Mouse (Mus musculus) splenic B cell, adult 2 months (primary cell): ENCODE results near the gene Dnajb11.
A peak's percentile ranks its signal among the peaks of the same experiment; 100 is the strongest.

Experiments used
- DNase-seq: peaks from one replicate; pipeline ENCODE4 v3.0.0-alpha.2; 2011; ENCODE audit warnings: low read depth, low spot score
- H3K27me3 ChIP-seq: 2 replicates; pipeline ENCODE4 v1.6.1; 2012; ENCODE audit warnings: mild to moderate bottlenecking, low read length, moderate library complexity, mixed read lengths; ENCODE audit not compliant: control insufficient read depth, poor library complexity, insufficient read depth, severe bottlenecking
- H3K36me3 ChIP-seq: 2 replicates; pipeline ENCODE4 v1.6.1; 2012; ENCODE audit warnings: mild to moderate bottlenecking, low read length, moderate library complexity, mixed read lengths; ENCODE audit not compliant: control insufficient read depth, poor library complexity, insufficient read depth, severe bottlenecking

Dnajb11 gene

GRCm38 (mm10) chr16:22857431-22858113 is at the start of gene Dnajb11, which contains the start of gene Tbccd1:
TSS of gene Dnajb11 (plus strand) at chr16:22857845.
TSS of gene Tbccd1 (minus strand) at chr16:22857669.
- no peaks in the 10 kb centered on the region for H3K36me3 ChIP-seq
- peak; percentile 98 for DNase-seq
- no peaks in the 10 kb centered on the region for H3K27me3 ChIP-seq

DNA sequence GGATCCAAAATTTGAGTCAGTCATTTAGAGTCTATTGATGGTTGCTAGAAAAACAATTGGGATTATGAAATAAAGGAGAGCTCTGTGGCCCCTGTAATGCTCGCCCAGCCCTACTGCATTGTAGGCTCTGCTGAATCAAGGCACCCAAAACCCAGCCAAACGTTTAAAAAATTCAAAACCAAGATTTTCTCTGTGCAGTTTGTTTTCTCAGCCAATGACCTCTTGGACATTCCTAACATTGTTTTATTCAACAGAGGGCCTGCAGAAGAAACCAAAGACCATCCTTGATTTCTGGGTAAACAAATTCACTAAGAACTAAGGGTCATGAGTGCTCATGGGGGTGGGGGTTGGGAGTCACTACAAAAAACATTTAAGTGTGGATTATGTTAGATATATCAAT is 46.2 kb upstream of the Dnajb11 start, which contains the start of gene Crygs:
Gene Crygs, minus strand, starts transcription at position 101 of the 400 bp plus-strand sequence.
- H3K36me3 ChIP-seq: no peaks in the 10 kb centered on the region
- no peak for DNase-seq
- H3K27me3 ChIP-seq: no peaks in the 10 kb centered on the region

GRCm38 (mm10) chr16:22820731-22821130 is 36.9 kb upstream of the Dnajb11 start:
- H3K36me3 ChIP-seq: peaks cover 6% of the 10 kb centered on the region
- no peaks in the 10 kb centered on the region for H3K27me3 ChIP-seq
- DNase-seq: no peak

- DNase-seq: no peak
- H3K27me3 ChIP-seq: no peaks in the 10 kb centered on the region
- H3K36me3 ChIP-seq: peaks cover 8% of the 10 kb centered on the region
Measured at GRCm38 (mm10) chr16:22832932-22833525, 24.6 kb upstream of the Dnajb11 start.

DNA sequence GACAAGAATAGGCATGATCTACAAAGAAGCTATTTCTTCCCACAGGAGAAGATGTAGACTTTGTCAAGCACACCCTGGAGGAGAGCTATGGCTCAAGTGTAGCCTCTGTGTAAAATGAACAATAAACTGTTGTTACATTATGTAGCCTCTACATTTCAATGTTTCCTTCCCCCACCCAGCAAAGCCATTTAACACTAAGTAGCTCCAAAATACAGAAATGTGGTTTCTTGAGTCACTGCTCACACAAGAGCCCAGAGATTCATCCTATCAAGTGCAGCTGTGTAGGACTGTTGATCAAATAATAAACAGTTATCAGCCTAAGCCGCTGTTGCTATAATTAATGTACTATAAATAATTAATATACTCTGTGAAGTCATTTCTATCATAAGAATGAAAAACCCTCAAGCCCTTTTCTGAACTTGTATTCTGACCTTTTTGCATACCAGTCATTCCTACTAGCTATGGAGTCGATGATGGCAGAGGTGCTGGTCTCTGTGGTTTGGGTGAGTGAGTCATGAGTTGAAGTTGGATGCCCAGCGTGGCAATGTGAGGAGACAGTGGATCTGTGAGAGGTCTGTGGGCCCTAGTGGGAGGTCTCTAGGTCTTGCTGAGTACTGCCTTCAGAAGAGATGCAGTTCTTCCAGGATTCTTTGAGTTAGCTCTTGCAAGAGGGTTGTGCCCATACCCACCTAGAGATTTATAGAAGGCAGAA is 18.3 kb upstream of the Dnajb11 start:
- no peak for DNase-seq
- H3K27me3 ChIP-seq: no peaks in the 10 kb centered on the region
- peaks cover 4% of the 10 kb centered on the region; the same call in 1 of the 2 replicates for H3K36me3 ChIP-seq

DNA sequence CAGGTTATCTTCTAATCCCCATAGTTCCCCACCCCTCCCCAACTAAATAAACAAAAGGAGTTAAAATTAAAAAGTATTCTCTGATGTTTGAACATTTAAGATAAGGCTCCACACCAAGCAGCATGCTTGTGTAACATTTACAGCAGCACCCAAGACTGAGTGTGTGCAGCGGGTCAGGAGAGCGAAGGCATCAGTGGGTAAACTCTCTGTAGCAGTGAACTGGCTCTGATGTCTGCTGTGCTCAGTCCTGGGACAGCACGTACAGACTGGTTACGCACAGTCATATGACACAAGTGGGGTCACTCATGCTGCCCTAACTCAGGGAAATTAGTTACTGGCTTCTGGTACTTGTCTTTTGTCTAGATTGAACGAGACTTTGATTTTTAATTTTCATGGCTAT is 14.8 kb upstream of the Dnajb11 start:
- no peak for DNase-seq
- Histone ChIP-seq H3K27me3 (no peaks in the 10 kb centered on the region), H3K36me3 (no peaks in the 10 kb centered on the region)

- DNase-seq: no peak
- Histone ChIP-seq H3K36me3 (no peaks in the 10 kb centered on the region), H3K27me3 (no peaks in the 10 kb centered on the region)
Measured at GRCm38 (mm10) chr16:22844061-22844801, 13.4 kb upstream of the Dnajb11 start.

- DNase-seq: no peak
- H3K36me3 ChIP-seq: no peaks in the 10 kb centered on the region
- H3K27me3 ChIP-seq: no peaks in the 10 kb centered on the region
Measured at GRCm38 (mm10) chr16:22844834-22845233, 12.8 kb upstream of the Dnajb11 start.

- Histone ChIP-seq H3K27me3 (no peaks in the 10 kb centered on the region), H3K36me3 (no peaks in the 10 kb centered on the region)
- DNase-seq: no peak
Measured at GRCm38 (mm10) chr16:22845481-22845880, 12.2 kb upstream of the Dnajb11 start.

DNA sequence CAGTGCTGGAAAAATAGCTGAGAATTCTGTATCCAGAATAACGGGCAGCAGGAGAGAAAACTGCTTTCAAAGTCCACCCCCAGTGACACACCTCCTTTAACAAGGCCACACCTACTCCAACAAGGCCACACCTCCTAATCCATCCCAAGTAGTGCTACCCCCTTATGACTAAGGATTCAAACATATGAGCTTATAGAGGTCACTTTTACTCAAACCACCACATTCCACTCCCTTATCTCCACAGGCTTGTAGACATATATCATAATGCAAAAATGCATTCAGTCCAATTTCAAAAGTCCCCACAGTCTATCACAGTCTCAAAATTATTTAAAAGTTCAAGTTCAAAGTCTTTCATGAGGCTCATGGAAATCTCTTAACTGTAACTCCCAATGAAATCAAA is 10.0 kb upstream of the Dnajb11 start:
- H3K27me3 ChIP-seq: no peaks in the 10 kb centered on the region
- no peak for DNase-seq
- H3K36me3 ChIP-seq: no peaks in the 10 kb centered on the region

GRCm38 (mm10) chr16:22848331-22848730 is 9.3 kb upstream of the Dnajb11 start:
- H3K36me3 ChIP-seq: no peaks in the 10 kb centered on the region
- no peak for DNase-seq
- no peaks in the 10 kb centered on the region for H3K27me3 ChIP-seq

DNA sequence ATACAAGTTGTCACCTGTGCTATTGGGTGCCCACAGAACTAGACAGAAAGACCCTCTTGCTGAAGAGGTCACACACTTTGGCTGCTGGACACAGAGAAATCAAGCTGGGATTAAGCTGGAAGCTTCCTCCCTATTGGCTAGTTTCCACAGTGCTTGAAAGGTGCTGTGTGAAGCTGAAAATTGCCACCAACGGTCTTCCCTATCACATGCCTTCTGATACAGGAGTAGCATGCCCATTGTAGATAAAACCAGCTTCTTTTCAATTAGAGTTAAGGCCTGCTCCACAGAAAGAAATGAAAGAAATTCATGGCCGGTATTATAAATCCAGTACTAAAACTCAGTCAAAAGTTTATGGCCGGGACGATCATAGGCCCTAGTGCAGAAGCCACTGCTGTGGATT is 4.9 kb upstream of the Dnajb11 start:
- no peaks in the 10 kb centered on the region for H3K27me3 ChIP-seq
- no peaks in the 10 kb centered on the region for H3K36me3 ChIP-seq
- no peak for DNase-seq

GRCm38 (mm10) chr16:22856773-22857172 is 872 bp upstream of the Dnajb11 start:
- DNase-seq: peak; percentile 2

DNA sequence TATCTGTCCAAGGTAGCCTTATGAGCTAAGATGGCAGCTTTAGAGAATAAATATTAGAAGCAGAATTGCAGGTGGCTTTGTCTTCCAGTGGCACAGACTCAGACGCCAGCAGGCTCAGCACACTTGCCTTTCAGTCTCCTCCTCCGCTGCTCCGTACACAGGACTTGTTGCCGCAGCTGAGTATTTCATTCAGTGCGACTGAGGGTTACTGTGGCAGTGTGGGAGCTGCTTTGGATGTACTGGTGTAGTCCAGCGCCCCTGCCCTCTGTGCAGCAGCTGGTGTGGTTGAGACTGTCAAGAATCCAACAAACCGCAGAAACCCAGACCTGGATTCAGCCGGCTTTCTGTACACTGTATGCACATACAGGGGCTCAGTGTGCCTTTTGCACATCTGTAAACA is 14.8 kb downstream of the Dnajb11 start:
- H3K36me3 ChIP-seq: peaks cover 11% of the 10 kb centered on the region
- no peaks in the 10 kb centered on the region for H3K27me3 ChIP-seq
- no peak for DNase-seq

More at GRCm38 (mm10) chr16:22856773-22857172, 872 bp upstream of the Dnajb11 start:
- no peaks in the 10 kb centered on the region for H3K36me3 ChIP-seq
- H3K27me3 ChIP-seq: no peaks in the 10 kb centered on the region
